In the genomic region with DNA sequence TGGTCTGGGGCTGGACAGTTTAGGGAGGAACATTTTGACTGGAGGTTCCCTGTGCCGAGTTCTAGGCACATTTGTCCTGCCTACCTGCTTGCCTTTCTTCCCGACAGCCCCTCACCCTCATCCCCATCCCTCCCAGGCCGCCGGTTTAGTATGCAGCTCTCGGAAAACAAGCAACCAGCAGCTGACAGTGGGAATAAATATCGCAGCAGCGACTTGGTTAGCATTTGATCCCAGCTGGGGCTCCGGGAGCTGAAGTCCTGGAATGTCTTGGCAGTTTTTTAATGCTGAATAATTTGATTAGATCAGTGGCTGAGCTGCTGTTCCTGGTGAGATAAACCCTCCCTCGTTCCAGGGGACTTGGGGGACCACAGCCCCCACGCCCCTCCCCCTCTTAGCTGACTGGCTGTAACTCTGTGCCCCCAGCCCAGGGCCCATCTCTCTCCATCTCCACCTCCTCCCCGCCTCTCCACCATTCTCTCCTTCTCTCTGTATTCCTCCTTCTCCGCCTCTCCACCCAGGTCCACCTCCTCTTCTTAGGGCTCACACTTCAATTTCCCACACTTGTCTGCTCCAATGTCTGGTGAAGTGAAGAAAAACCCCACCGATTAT, we compare ENCODE assay signal across 9 mouse cellular contexts. TPM values are rescaled to one million over a fixed set of nuclear protein-coding genes. Genes with fewer than 3 reads are reported as not detected.
DNase-seq lines count a peak whose midpoint lies in the region; ATAC-seq and TF ChIP-seq lines count a peak whose summit lies in the region.
"Had no signal": no experiment of that assay in that cellular context is flagged by ENCODE, and none has a peak within 500 bp of the region (broad histone marks: within the 10 kb centered on the region; RNA-seq: fewer than 3 reads in every experiment).

No protein-coding gene starts in this region.

- no peaks in the 10 kb centered on the region; the same call in 1 of the 2 replicates for H3K4me1 ChIP-seq in lung, embryonic 14.5 days (ENCODE audit: insufficient read depth)
- peaks cover 28% of the 10 kb centered on the region for H3K4me1 ChIP-seq in forebrain, embryonic 14.5 days (ENCODE audit: control insufficient read depth, insufficient read depth, low read length)
- peaks cover 24% of the 10 kb centered on the region for H3K4me1 ChIP-seq in hindbrain, embryonic 16.5 days (ENCODE audit: control insufficient read depth, insufficient read depth, low read depth, low read length)
- peaks cover 20% of the 10 kb centered on the region for H3K4me1 ChIP-seq in stomach, embryonic 14.5 days (ENCODE audit: control insufficient read depth, insufficient read depth, low read length)

- no peak overlapping the region for H3K9ac ChIP-seq in lung, embryonic 14.5 days
- H3K9ac ChIP-seq in forebrain, embryonic 14.5 days (ENCODE audit: low read length) = peak overlapping the region; percentile 56
- H3K9ac ChIP-seq in hindbrain, embryonic 16.5 days (ENCODE audit: low read depth, low read length) = 0 out of 2 replicates have a peak overlapping the region, but pooled peaks have one; percentile 12
- no peak overlapping the region for H3K9ac ChIP-seq in stomach, embryonic 14.5 days (replicated peaks; ENCODE audit: low read depth, low read length)

- no peak overlapping the region for H3K4me3 ChIP-seq in lung, embryonic 14.5 days (ENCODE audit: low read depth, low read length)
- no peak overlapping the region for H3K4me3 ChIP-seq in forebrain, embryonic 14.5 days (ENCODE audit: low read depth, low read length)
- no peak overlapping the region for H3K4me3 ChIP-seq in hindbrain, embryonic 16.5 days (ENCODE audit: low read length)
- no peak overlapping the region for H3K4me3 ChIP-seq in stomach, embryonic 14.5 days (ENCODE audit: low read depth, low read length)

- ATAC-seq in lung, embryonic 14.5 days (ENCODE audit: insufficient read depth) = no peak
- peak; percentile 58 for ATAC-seq in forebrain, embryonic 14.5 days
- peak; percentile 54; the same call in 1 of the 2 replicates for ATAC-seq in hindbrain, embryonic 16.5 days
- peak; percentile 40; the same call in 1 of the 2 replicates for ATAC-seq in stomach, embryonic 14.5 days (ENCODE audit: insufficient number of reproducible peaks, insufficient read depth, low FRiP score, low read depth)

- H3K36me3 ChIP-seq in lung, embryonic 14.5 days (ENCODE audit: insufficient read depth) = no peaks in the 10 kb centered on the region
- H3K36me3 ChIP-seq in forebrain, embryonic 14.5 days (ENCODE audit: control insufficient read depth, insufficient read depth, low read length) = no peaks in the 10 kb centered on the region
- H3K36me3 ChIP-seq in hindbrain, embryonic 16.5 days (ENCODE audit: control insufficient read depth, insufficient read depth, low read length) = no peaks in the 10 kb centered on the region
- no peaks in the 10 kb centered on the region for H3K36me3 ChIP-seq in stomach, embryonic 14.5 days (ENCODE audit: control insufficient read depth, insufficient read depth, low read length)

- intact Hi-C loops in gastrocnemius, postnatal 14 days (cut with DNase I; ENCODE audit: low total_unique reads) = no loop called here

- H3K9me3 ChIP-seq in lung, embryonic 14.5 days (ENCODE audit: low read depth, low read length) = no peaks in the 10 kb centered on the region
- no peaks in the 10 kb centered on the region for H3K9me3 ChIP-seq in forebrain, embryonic 14.5 days (replicated peaks; ENCODE audit: control insufficient read depth, low read length)
- no peaks in the 10 kb centered on the region for H3K9me3 ChIP-seq in hindbrain, embryonic 16.5 days (ENCODE audit: control insufficient read depth, low read length)
- H3K9me3 ChIP-seq in stomach, embryonic 14.5 days (ENCODE audit: control insufficient read depth, low read depth, low read length) = no peaks in the 10 kb centered on the region

- peak; percentile 67 for DNase-seq in lung, embryonic 14.5 days
- DNase-seq in lung, adult 18-20 months = no peak
- peak; percentile 88 for DNase-seq in forebrain, embryonic 14.5 days (ENCODE audit: low spot score)
- DNase-seq in cerebellum, adult 11 months = no peak
- DNase-seq in gastrocnemius, postnatal 14 days = no peak
- DNase-seq: thymus, adult 2 months had no signal

- peaks cover 12% of the 10 kb centered on the region; the same call in 1 of the 2 replicates for H3K27me3 ChIP-seq in lung, embryonic 14.5 days (ENCODE audit: insufficient read depth, low read length)
- H3K27me3 ChIP-seq in forebrain, embryonic 14.5 days (replicated peaks; ENCODE audit: control insufficient read depth, insufficient read depth, low read length) = 0 out of 2 replicates have a peak, but pooled peaks cover 4% of the 10 kb centered on the region
- no peaks in the 10 kb centered on the region; the same call in 1 of the 2 replicates for H3K27me3 ChIP-seq in hindbrain, embryonic 16.5 days (replicated peaks; ENCODE audit: control insufficient read depth, insufficient read depth, low read length)
- H3K27me3 ChIP-seq in stomach, embryonic 14.5 days (ENCODE audit: control insufficient read depth, insufficient read depth, low read length) = no peaks in the 10 kb centered on the region

- peak overlapping the region; percentile 30; the same call in 1 of the 2 replicates for H3K27ac ChIP-seq in lung, embryonic 14.5 days (ENCODE audit: low read depth)
- peak overlapping the region; percentile 90 for H3K27ac ChIP-seq in forebrain, embryonic 14.5 days (ENCODE audit: low read depth, low read length)
- peak overlapping the region; percentile 64; the same call in 1 of the 2 replicates for H3K27ac ChIP-seq in hindbrain, embryonic 16.5 days (ENCODE audit: low read depth, low read length)
- peak overlapping the region; percentile 63; the same call in 1 of the 2 replicates for H3K27ac ChIP-seq in stomach, embryonic 14.5 days (ENCODE audit: low read length)

- no peak for TF ChIP-seq CTCF in lung, embryonic 14.5 days (IDR thresholded peaks at IDR 0.05; ENCODE audit: low read depth)

- WGBS in lung, embryonic 14.5 days = 13% methylated on average over 13 of the region's 13 CpGs
- 3% methylated on average over 13 of the region's 13 CpGs for WGBS in forebrain, embryonic 14.5 days
- 12% methylated on average over 13 of the region's 13 CpGs for WGBS in hindbrain, embryonic 16.5 days
- WGBS in stomach, embryonic 14.5 days = 10% methylated on average over 13 of the region's 13 CpGs

- H3K4me2 ChIP-seq in lung, embryonic 14.5 days = 0 out of 2 replicates have a peak overlapping the region, but pooled peaks have one; percentile 3
- peak overlapping the region; percentile 41 for H3K4me2 ChIP-seq in forebrain, embryonic 14.5 days (ENCODE audit: low read length)
- peak overlapping the region; percentile 22; the same call in 1 of the 2 replicates for H3K4me2 ChIP-seq in hindbrain, embryonic 16.5 days (ENCODE audit: low read length)
- H3K4me2 ChIP-seq in stomach, embryonic 14.5 days (replicated peaks; ENCODE audit: low read depth, low read length) = no peak overlapping the region

RNA-seq across cellular contexts. Expression of gene Gm26897, which starts 8.7 kb away (rescaled TPM):
- polyA plus RNA-seq in lung, embryonic 14.5 days (2014; fragmentation: Nextera tagmentation; extraction: Ambion mirVana) = not detected in 2 replicates
- polyA plus RNA-seq in forebrain, embryonic 14.5 days (2014; fragmentation: Nextera tagmentation; extraction: Ambion mirVana) = not detected in 2 replicates
- not detected in 2 replicates for polyA plus RNA-seq in hindbrain, embryonic 16.5 days (2015; fragmentation: Nextera tagmentation; extraction: Ambion mirVana)
- polyA plus RNA-seq in stomach, embryonic 14.5 days (2014; fragmentation: Nextera tagmentation; extraction: Ambion mirVana) = not detected in 2 replicates
- total RNA-seq in gastrocnemius, postnatal 14 days (2021) = not detected
- polyA plus RNA-seq: liver, embryonic 16.5 days; thymus, adult 2 months had no signal

Comparison
In these comparisons a context has a peak if more than half of its experiments do, and no peak if none do; other contexts are left out.
1. DNase-seq: peak in lung, embryonic 14.5 days (single experiment) and forebrain, embryonic 14.5 days (single experiment); none in lung, adult 18-20 months (0 of 2), cerebellum, adult 11 months (single experiment) and gastrocnemius, postnatal 14 days (single experiment).
2. H3K27ac ChIP-seq: peak in every context shown above with its lines; median percentile 90 in forebrain, embryonic 14.5 days; 64 in hindbrain, embryonic 16.5 days; 63 in stomach, embryonic 14.5 days; 30 in lung, embryonic 14.5 days.
3. H3K9ac ChIP-seq: peak in forebrain, embryonic 14.5 days (single experiment) and hindbrain, embryonic 16.5 days (single experiment); none in lung, embryonic 14.5 days (single experiment) and stomach, embryonic 14.5 days (single experiment).